Mouse (Mus musculus) gonadal fat pad, adult 2 months (tissue): ENCODE measurements around the gene Rps18. TPM values are rescaled to one million over a fixed set of nuclear protein-coding genes. Genes with fewer than 3 reads are reported as not detected.
"Not testable (repeated sequence)": the region's sequence is repeated elsewhere in the genome, so short reads cannot be mapped to it uniquely, and the experiment has no call there.

Source experiments
- DNase-seq: peaks from one replicate; pipeline ENCODE4 v3.0.0-alpha.2; 2012; ENCODE audit warnings: low read depth
- polyA plus RNA-seq: library from polyadenylated mRNA; depleted of rRNA; stranded (reverse); fragments of >200 nt; gene quantifications from 2 replicates; pipeline ENCODE4 v1.2.3, GENCODE M21; 2012; rRNA removed

Gene Rps18
- polyA plus RNA-seq: 683 and 816 TPM in 2 replicates

GRCm38 (mm10) chr17:33955555-33956214, at the start of gene Rps18, which contains the start of gene Vps52:
TSS of gene Rps18 (minus strand) at chr17:33956001.
TSS of gene Vps52 (plus strand) at chr17:33955812.
- DNase-seq: peak; percentile 84

GRCm38 (mm10) chr17:34003426-34003825, 47.6 kb upstream of the Rps18 start:
- DNase-seq: no peak

- DNase-seq: not testable (repeated sequence)
Measured at GRCm38 (mm10) chr17:34000796-34001195, 45.0 kb upstream of the Rps18 start.

- DNase-seq: peak; percentile 57
Measured at GRCm38 (mm10) chr17:34000150-34000537, 44.3 kb upstream of the Rps18 start, which contains the start of gene H2-K1. TSS of gene H2-K1 (minus strand) at chr17:34000347.

GRCm38 (mm10) chr17:33999341-34000149, 43.7 kb upstream of the Rps18 start:
- no peak for DNase-seq

GRCm38 (mm10) chr17:33998697-33999096, 42.9 kb upstream of the Rps18 start:
- DNase-seq: not testable (repeated sequence)

- DNase-seq: not testable (repeated sequence)
Measured at GRCm38 (mm10) chr17:33997025-33997424, 41.2 kb upstream of the Rps18 start.

- no peak for DNase-seq
Measured at GRCm38 (mm10) chr17:33995651-33996050, 39.9 kb upstream of the Rps18 start.

- no peak for DNase-seq
Measured at GRCm38 (mm10) chr17:33994959-33995358, 39.2 kb upstream of the Rps18 start.

GRCm38 (mm10) chr17:33991788-33992664, 36.2 kb upstream of the Rps18 start:
- DNase-seq: no peak

- not testable (repeated sequence) for DNase-seq
Measured at GRCm38 (mm10) chr17:33982136-33982535, 26.3 kb upstream of the Rps18 start.

GRCm38 (mm10) chr17:33981192-33981909, 25.6 kb upstream of the Rps18 start:
- DNase-seq: peak; percentile 40

- no peak for DNase-seq
Measured at GRCm38 (mm10) chr17:33980181-33981035, 24.6 kb upstream of the Rps18 start.

- no peak for DNase-seq
Measured at GRCm38 (mm10) chr17:33979512-33980050, 23.8 kb upstream of the Rps18 start.

- no peak for DNase-seq
Measured at GRCm38 (mm10) chr17:33978631-33979031, 22.8 kb upstream of the Rps18 start.

- no peak for DNase-seq
Measured at GRCm38 (mm10) chr17:33977861-33978557, 22.2 kb upstream of the Rps18 start.

GRCm38 (mm10) chr17:33973572-33973971, 17.8 kb upstream of the Rps18 start:
- DNase-seq: no peak

- DNase-seq: no peak
Measured at GRCm38 (mm10) chr17:33972691-33973090, 16.9 kb upstream of the Rps18 start.

GRCm38 (mm10) chr17:33969394-33969793, 13.6 kb upstream of the Rps18 start:
- no peak for DNase-seq
